Mouse (Mus musculus) thymus, adult 18-20 months (tissue): Measurements from ENCODE around the gene Ablim1.

Source experiments
- DNase-seq, 2 experiments: peaks; one replicate each; pipeline ENCODE4 v3.0.0; 2022; ENCODE audit warnings: mixed read lengths in 2 of 2

Ablim1 gene

DNA sequence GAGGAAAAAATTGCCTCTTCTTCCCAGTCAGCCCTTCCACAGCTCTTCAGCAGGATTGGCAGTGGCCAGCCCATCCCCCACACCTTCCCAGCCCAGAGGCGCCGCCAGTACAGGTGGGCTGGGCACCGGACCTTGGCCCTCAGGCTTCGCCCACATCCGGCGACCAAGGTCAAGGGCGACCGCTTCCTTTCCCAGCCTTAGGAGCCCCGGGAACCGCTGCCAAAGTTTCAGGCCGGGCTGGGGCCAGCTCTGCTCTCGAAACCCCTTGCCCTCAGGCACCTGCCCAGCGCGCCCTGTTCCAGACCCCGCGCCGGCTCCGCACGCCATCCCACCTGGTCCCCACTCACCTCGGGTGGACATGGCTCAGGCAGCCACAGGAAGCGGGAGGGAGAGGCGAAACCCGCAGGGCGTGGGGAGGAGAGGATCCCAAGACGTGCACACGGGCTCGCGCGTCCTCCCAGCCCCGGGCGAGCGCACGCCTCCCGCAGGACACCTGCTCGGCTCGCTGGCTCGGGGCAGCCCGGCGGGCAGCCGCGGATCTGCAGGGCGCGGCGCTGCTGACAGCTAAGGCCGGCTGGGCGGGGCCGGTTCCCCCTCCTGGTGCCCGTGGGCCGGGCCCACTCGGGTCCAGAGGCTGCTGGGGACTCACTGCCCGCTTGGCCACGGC lies at the start of gene Ablim1:
Ablim1 (minus strand) TSS at position 574 of the 667 bp plus-strand sequence.
- DNase-seq: no peak

DNA sequence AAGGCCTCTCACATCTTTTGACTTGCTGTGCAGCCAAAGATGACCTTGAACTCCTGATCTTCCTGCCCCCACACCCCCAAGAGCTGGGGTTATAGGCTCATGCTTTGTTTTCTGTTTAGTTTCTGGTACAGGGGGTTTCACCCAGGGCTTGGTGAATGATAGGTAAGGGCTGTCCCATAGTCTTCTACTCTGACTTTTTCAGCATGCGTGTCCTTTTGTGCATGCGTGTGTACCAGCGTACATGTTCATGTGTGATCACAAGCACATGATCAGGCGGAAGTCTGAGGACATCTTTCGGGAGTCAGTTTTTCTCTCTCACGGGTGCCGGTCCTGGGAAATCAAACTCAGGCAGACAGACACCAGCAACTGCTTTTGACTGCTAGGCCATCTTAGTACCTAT lies 48.8 kb upstream of the Ablim1 start:
- no peak for DNase-seq

DNA sequence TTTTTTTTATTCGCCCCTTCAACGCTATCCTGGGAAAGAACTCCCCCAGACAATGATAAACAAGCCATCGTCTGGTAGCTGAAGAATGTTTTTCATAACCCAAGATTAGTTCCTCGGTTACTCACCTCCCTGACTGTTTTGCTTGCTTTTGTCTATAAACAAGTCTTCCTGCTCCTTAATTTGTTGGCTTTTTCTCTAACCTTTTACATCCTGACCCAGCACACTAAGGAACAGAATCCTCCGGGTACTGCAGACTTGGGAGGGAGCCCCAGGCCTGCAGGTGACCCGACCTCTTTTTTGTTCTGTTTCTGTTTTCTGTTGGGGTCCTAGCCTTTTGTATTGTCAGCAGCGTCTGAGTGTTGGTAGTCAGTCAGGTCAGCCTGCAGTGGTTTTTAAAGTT lies 48.4 kb upstream of the Ablim1 start:
- DNase-seq: no peak

DNA sequence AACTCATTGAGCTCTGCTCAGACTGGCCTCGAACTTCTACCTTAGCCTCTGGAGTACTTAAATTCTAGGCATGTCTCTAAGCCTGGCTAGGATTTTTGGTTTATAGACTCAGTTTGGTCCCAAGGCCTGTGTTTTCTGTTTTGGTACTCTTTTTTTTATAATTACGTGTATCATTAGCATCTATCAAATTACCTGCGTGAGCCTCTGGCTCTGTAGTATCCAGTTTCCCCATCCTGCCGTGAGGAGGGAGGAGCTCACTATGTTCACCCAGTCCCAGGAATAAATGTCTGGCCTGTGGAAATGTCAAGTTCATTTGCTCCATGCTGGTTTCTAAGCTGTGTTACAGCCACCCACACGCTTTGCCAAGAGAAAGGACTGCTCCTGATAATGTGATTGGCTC lies 47.9 kb upstream of the Ablim1 start:
- no peak for DNase-seq

DNA sequence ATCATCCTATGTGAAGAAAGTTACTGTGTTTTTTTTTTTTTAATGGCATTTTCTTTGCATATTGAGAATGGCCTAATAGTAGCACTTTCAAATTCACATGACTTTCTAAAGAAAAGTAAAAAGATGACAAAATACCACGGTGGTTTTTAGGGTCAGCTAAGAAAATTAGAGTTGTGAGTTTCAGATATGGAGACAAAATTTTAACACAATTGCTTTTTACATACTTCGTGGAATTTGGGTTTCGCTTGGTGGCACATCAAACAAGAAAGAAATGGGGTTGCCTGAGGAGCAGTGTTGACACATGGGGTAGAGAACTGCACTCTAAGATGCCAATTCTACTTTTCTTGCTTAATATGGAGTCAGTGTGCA lies 47.2 kb upstream of the Ablim1 start:
- DNase-seq: no peak

DNA sequence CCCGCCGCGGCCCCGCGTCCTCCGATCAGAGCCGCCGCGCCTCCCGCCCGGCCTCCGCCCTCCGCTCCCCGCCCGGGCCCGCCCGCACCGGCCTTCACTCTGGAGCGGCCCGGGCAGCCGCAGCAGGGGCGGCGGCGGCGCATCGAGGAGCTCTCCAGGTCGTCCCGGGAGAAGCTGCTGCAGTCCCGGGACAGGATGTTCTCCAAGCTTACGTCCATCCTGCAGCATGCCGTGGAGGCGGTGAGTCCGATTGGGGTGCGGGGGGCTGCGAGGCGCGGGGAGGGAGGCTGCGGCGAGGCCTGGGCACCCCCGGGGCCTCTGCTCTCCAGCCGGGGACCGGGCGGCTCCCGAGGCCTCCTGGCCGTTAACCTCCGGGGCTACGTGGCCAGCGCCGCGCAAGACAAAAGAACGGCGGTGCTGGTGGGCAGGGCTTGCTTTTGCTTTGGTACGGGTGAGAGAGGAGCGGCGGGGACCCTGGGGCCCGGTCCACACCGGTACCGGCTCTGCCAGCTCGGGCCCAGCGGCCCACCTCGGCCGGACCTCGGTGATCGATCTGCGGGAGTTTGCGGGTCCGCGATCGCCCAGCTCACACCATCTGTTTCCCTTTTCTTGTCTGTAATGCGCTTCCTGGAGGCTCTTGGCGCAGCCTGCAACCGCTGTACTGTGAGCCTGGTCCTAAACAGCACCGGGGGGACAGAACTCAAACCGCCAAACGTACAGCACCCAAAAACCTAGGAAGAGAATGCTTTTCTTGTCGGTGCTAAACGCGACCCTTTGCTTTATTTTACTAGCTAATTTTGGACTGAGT lies 46.6 kb upstream of the Ablim1 start:
- DNase-seq: peak; percentile 57 to 66

DNA sequence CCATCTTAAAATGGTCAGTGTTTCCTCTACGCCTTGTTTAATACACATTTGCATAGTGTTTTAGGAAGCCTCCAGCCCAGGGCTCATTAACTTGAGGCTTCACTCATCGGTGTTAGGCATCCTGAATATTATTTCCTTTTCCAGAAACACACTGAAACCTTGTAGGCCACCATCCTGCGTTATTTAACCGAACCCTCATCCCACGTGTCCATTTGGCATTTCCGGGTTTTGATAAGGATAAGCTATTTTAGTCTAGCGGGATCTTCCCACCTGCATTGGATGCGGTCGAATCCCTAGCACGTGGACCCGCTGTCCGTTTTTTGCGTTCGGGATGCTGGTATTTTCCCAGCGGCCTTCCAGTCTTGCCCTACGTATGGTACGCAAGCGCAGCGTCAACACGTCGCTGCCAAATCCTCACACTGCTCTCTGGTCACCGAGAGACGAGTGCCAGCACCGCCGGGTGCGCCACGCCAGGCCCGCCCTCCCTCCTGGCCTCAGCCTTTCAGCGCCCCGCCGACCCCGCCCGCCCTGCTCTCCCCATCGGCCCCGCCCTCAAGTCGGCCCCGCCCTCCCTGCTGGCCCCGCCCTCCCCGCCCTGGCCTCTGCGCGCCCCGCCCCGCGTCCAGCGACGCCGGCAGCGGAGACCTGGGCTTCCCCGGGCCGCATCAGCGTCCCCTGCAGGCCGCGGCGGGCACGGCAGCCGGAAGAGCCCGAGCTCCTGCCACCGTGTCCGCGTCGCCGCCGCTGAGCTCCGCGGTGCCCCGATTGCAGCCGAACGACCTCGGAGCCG lies 45.8 kb upstream of the Ablim1 start, which contains the start of gene Fam160b1:
Fam160b1 (plus strand) TSS at position 340 of the 790 bp plus-strand sequence.
- DNase-seq: peak; percentile 85 to 87

DNA sequence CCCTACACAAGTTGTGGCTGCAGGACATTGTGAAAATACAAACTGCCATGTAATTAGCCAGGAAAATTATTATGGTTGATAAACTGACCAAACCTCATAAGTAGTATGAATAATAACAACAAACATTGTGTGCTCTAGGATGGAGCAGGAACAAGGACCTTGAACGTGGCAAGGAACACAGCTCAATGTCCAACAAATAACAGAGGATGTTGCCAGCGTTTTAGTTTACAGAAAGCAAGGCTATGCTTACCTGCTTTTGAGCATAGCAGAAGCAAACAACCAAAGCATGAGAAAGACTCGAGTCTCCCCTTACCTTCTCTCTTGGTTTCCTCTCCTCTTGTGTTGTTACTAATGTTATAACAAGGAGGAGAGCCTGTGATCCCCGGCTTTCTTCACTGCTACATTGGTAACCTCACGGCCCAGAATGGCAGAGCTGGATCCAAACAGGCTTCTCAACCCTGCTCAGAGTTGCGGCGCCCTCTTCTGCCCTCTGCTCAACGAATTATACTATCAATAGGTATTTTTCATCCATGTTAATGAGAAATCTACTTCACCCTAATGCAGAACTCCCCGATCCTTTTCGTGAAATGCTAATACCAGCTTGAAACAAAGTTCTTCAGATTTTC lies 45.1 kb upstream of the Ablim1 start:
- no peak for DNase-seq

DNA sequence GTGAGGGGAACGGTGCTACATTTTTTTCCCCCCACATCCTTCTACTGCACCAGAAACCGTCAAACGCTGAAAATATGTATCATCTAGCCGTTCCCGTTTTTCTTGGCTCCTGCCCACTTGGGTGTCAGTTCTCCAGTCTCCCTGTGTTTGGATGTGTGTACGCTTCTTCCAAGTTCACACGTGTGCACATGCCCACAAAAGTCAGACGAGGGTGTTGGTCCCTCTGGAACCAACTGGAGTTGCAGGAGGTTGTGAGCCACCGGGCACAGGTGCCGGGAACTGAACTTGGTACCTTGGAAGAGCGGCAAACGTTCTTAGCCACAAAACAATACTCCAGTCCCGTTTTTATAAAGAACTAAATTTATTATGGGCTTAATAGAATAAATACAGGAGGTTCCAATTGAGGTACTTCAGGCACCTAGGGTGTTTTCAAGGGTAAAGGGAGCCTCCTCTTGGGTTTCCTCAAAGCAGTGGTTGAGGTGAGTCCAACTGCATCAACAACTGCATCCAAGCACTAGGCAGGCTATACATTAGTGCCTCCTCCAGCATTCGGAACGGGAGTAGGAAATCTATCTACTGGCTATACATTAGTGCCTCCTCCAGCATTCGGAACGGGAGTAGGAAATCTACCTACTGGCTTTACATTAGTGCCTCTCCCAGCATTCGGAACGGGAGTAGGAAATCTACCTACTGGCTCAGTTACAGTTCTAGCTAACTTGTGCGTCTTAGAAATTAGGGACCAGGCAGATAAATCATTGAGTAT lies 44.3 kb upstream of the Ablim1 start:
- no peak for DNase-seq

DNA sequence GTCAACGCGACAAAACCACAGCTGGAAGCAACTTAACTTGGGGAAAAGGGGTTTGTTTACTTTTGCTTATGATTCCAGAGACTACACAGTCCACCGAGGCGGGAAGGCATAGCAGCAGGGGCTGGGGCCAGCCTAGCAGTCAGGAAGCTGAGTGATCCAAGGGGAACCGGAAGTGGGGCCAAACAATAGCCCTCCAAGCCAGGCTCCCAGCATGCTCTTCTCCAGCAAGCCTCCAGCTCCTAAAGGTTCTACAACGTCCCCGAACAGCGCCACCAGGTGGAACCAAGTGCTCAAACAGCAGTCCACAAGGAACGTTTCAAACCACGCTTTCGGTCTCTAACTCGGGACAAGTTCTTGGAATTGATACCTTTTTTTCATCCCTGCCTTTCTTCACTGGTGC lies 43.6 kb upstream of the Ablim1 start:
- peak; percentile 71 to 78 for DNase-seq

DNA sequence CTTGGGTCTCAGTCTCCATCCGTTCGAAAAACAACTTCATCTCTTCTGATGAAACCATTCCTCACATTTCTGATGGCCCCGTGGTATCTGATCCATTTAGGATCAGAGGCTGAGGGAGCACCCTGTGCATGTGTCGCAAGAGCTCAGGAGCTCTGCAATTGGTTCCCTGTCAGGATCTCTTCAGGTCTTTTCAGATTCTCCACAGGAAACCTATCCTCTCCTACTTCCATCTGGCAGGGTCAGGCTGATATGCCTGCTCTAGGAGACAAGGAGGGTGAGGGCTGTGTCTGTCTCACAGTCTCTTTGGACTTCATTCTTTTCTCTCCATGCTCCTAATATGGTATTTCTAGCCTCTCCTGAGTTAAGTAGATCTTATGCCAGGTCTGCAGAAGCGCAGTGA lies 43.1 kb upstream of the Ablim1 start:
- DNase-seq: no peak

DNA sequence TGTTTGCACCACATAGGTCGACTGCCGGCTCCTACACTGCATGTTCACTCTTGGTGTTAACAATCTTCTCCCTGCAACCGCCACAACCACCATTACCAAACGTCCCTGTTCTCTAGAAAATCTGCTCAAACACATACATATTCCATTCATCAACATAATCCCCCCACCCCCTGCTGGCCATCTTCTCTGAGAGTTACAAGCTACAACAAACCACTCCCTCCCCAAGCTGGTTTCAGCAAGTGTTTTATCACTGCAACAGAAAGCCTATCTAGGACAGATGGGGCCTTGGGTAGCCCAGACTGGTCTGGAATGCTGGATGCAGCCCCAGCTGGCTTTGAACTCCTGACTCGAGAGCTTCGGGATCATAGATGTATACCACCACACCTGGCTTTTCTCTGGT lies 42.5 kb upstream of the Ablim1 start:
- DNase-seq: no peak

DNA sequence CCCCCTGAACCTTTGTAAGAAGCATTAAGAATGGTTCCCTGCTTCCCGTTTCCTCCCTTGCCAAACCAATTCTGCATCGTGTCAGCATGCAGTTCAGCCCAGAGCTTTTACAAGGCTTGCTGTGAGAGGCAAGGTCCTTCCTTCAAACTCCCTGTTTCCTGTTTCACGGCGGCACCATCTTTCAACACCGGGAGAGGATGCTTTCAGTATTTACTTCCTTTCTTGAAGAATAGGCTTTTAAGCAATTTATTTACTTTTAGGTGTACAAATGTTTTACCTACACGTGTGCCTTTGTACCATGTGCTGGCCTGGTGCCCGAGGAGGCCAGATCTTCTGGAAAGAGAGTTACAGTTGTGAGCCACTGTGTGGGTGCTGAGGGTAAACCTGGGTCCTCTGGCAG lies 41.6 kb upstream of the Ablim1 start:
- peak in 1 of 2 experiments; percentile 53 for DNase-seq

DNA sequence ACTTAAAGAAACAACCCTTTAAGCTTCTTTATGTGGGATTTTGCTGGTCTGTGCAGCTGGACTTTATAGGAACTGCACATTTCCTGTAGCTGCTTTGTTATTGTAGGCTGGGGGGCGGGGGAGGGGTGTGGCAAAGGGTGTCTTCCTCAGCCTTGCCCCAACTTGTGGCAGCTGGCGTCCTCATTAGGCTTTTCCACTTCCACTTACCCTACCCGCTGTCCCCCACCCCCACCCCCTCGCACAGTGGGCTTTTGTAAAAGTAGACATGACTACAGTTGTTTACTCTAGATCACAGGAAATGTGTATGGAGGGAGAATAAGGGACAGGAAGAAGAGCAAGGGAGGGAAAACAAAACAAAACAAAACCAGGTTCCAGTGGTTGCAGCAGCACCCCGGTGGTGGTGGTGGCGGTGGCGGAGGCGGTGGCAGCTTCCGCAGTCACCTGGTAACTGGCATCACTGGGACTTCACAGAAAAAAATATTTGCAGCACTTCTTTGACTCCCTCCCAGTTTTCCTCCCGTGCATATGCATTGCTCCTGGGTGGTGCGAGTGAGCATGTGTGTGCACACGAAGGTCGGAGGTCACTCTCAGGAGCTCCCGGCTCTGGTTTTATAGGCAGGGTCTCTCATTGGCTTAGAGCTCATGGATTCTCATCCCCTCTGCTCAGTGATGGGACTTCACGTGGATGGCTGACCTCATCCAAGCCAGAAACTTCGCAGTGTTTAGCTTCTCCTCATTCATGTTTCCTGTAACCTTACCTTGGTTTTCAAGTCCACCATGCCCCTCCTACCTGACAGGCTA lies 40.9 kb upstream of the Ablim1 start:
- DNase-seq: peak; percentile 76 to 82

DNA sequence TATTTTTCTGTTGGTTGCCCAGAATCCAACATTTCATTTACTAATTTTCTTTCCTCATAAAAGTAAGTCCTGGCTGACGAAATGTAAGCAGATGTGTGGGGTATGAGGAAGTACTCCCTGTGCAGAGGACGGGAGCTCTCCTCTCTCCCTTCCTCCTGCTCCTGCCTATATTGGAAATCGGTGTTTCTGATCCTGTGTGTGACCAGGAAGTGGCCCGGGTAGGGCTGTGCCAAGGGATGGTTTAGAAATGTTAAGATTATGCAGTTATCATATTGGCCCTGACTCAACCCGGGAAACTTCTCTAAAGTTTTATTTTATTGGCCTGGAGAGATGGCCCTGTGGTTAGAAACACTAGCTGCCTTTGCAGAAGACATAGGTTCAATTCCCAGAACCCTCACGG lies 40.0 kb upstream of the Ablim1 start:
- DNase-seq: no peak

DNA sequence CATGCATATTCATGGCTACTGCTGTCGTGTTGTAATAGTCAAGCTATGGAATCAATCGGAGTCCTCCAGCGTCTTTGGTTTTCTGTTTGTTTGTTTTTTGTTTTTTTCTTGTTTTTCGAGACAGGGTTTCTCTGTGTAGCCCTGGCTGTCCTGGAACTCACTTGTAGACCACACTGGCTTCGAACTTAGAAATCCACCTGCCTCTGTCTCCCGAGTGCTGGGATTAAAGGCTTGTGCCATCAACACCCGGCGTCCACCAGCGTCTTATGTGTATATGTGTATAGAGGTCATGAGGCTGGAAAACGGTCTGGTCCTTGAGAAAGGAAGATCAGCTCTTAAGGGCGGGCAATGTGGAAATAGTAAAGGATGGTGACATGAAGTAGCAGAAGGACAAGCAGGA lies 39.3 kb upstream of the Ablim1 start:
- no peak for DNase-seq

DNA sequence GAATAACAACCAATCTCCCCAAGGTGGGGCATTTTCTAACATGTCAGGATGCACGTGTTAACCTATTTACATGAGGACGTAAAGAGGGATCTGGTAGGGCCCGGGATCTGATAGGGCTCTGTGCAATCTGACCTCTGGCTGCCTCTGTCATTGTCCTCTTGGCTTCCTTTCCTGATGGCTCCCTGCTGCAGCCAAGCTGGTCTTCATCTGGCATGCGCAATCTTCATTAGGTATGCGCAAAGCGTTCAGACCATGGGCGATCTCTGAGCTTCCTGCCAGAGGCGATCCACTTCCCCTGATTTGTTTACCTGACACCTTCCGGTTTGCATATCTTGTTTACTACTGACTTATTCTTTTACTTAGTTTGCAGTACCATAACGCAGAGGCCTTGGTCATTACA lies 38.5 kb upstream of the Ablim1 start:
- DNase-seq: no peak

DNA sequence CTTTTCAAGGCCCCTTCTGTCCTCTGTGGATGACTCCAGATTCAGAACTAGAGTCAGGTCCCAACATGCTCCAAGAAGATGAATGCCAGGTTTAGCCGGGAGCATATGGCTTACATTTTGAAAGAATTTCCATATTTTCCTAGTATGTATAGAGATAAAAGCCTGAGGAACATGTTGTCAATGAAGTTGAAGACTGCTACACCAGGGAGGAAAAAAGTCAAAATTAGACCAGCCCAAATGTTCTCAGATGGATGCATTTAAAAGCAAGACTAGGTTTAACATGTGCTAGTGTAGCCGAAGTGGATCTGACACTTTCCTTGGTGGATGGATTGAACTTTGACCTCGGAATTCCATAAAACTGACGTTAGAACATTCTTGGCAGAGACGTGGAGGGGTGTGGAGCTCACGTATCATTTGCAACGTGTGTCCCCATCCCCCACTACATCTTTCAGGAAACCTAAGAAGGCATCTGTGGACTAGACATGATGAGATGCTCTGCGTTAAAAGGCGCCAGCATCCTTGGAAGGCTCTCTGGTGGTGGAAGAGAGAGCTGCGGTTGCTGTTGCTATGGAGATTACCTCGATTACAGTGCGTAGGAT lies 37.7 kb upstream of the Ablim1 start:
- DNase-seq: no peak

DNA sequence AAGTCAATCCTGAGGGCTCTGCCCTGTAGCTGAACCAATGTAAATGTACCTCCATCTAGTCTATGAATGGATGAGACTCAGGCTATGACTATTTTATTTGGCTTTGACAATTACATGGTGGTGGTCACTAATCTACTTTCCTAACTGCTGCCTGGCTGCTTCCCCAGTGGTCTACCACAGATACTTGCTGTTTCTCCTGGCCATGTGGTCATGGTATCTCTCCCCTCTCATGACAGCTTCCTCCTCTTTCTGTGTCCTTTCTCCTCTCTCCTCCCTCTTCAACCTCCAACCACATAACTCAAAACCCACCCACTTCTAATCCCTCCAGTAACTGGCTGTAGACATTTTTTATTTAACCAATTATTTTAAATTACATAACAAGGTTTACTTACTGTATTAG lies 34.4 kb upstream of the Ablim1 start:
- no peak for DNase-seq

DNA sequence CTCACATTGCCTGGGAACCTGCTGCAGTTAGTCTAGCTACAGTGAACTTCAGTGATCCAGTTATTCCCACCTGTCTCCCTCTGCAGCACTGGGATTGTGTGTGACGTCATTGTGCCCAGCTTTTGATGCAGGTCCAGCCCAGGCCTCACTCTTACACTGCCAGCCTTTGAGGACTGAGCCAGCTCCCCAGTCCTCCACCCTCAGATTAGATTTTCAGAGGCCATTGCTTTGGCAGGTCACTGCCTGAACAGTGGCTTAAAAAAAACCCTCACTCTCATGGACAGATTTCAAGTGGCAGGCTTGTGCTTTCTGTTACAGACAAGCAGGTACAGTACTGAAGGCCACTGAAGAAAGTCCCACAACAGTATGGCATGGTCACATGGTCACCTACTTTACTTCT lies 30.0 kb upstream of the Ablim1 start:
- DNase-seq: no peak

DNA sequence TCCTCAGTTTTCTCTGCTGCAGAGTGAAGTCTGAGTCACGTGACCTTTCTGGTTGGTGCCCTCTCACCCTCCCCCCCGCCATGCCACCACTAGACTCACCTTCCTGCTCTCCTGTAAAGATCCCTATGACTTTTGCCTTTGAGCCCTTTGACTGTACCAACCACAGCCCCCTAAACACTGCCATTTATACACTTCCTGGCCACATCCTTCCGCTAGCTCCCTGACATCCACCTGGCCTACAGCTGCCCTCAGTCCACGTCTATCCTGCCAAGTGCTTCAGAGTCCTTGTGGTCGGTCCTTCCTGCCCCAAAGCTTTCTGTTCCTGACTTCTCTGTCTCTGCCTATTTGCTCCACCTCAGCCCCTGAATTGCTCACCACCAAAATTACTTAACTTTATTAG lies 29.1 kb upstream of the Ablim1 start:
- DNase-seq: peak; percentile 27 to 52
